Mouse (Mus musculus) embryonic facial prominence, embryonic 14.5 days (tissue): ENCODE data around the gene Tmem175. TPM values are rescaled to one million over a fixed set of nuclear protein-coding genes. Genes with fewer than 3 reads are reported as not detected.

Experiments
- ATAC-seq: fragments of 200-750 bp; cut with Nextera tagmentation; 2 replicates; pipeline ENCODE4 v1.8.0; 2017; ENCODE audit warnings: low read depth, moderate number of reproducible peaks, moderate TSS enrichment
- DNase-seq: peaks from one replicate; pipeline ENCODE4 v3.0.0-alpha.2; 2015; ENCODE audit warnings: low spot score
- H3K27ac ChIP-seq: fragments of 300-500 bp; sonication (generic); replicated peaks from 2 replicates; pipeline ENCODE4 v1.5.1; 2014; ENCODE audit warnings: low read depth, mild to moderate bottlenecking, low read length, moderate library complexity
- H3K27me3 ChIP-seq: fragments of 300-500 bp; sonication (generic); replicated peaks from 2 replicates; pipeline ENCODE4 v1.6.1; 2014; ENCODE audit warnings: low read length; ENCODE audit not compliant: control insufficient read depth, insufficient read depth
- H3K36me3 ChIP-seq: fragments of 300-500 bp; sonication (generic); 2 replicates; pipeline ENCODE4 v1.6.1; 2014; ENCODE audit warnings: low read length, mixed read lengths; ENCODE audit not compliant: control insufficient read depth, insufficient read depth
- H3K4me1 ChIP-seq: fragments of 300-500 bp; sonication (generic); 2 replicates; pipeline ENCODE4 v1.6.1; 2014; ENCODE audit warnings: antibody characterized with exemption, low read length; ENCODE audit not compliant: control insufficient read depth, insufficient read depth
- H3K4me2 ChIP-seq: fragments of 300-500 bp; sonication (generic); 2 replicates; pipeline ENCODE4 v1.6.1; 2014; ENCODE audit warnings: low read depth, mild to moderate bottlenecking, low read length, moderate library complexity, mixed read lengths
- H3K4me3 ChIP-seq: fragments of 300-500 bp; sonication (generic); 2 replicates; pipeline ENCODE4 v1.5.1; 2014; ENCODE audit warnings: low read depth, mild to moderate bottlenecking, low read length
- H3K9ac ChIP-seq: fragments of 300-500 bp; sonication (generic); 2 replicates; pipeline ENCODE4 v1.6.1; 2014; ENCODE audit warnings: low read depth, mild to moderate bottlenecking, low read length, moderate library complexity, mixed read lengths
- H3K9me3 ChIP-seq: fragments of 300-500 bp; sonication (generic); 2 replicates; pipeline ENCODE4 v1.6.1; 2016; ENCODE audit warnings: low read length; ENCODE audit not compliant: control insufficient read depth
- WGBS: fragments of 180-500 bp; shearing (Covaris S2); extraction: QIAGEN DNeasy Blood & Tissue Kit; methylation state at CpG from one replicate; pipeline ENCODE4 v1.1.7; 2014; 5-methylcytosine and 5-hydroxymethylcytosine counted together
- polyA plus RNA-seq: library from polyadenylated mRNA; unstranded; fragments of >200 nt; fragmentation: Nextera tagmentation; extraction: Ambion mirVana; gene quantifications from 2 replicates; pipeline ENCODE4 v1.2.1, GENCODE M21; 2014

The Tmem175 gene
- polyA plus RNA-seq, 1 experiment from 2014 or later = 31.0 TPM

DNA sequence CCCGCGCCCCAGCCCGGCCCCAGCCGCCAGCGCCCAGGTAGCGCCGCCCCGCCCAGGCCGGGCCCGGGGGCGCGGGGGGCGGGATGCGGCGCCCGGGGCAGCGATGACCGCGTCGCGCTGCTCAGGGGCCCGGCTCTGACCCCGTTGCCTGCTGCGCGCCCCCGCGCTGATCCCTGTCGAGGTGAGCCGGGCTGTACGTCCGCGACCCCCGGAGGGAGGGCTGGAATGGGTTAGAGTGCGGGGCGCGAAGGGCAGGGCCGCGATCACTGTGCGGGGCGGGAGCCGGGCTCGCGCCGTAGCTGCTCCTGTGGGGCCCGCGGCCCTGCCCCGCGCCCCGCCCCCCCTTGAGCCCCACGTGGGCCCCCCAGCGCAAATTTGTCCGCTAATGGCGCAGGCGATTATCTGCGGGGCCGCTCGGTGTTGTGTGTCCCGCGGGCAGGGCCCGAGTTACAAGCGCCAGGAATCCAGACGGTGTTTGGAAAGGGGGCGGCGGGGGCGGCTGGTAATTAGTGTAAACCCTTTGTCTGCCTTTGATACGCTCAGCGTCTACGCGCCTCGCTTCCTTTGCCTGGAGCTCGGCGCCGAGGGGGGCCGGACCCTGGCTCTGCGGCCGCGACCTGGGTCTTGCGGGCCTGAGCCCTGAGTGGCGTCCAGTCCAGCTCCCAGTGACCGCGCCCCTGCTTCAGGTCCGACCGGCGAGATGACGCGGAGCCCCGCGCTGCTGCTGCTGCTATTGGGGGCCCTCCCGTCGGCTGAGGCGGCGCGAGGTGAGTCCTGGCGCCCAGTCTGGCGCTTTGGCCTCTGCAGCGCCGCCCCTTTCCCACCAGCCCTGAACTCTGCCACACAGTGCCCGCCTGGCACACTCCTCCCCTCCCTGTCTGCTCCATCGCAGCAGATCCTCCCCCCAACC, 65.0 kb downstream of the Tmem175 start:
- Histone ChIP-seq H3K27ac (peak overlapping the region; percentile 67), H3K4me1 (peaks cover 18% of the 10 kb centered on the region), H3K27me3 (no peaks in the 10 kb centered on the region; the same call in 1 of the 2 replicates), H3K9me3 (no peaks in the 10 kb centered on the region), H3K9ac (peak overlapping the region; percentile 79), H3K36me3 (no peaks in the 10 kb centered on the region), H3K4me2 (peak overlapping the region; percentile 76), H3K4me3 (peak overlapping the region; percentile 79)
- DNase-seq (peak; percentile 55), ATAC-seq (peak; percentile 59)
- 0% methylated on average over 17 of the region's 99 CpGs for WGBS

DNA sequence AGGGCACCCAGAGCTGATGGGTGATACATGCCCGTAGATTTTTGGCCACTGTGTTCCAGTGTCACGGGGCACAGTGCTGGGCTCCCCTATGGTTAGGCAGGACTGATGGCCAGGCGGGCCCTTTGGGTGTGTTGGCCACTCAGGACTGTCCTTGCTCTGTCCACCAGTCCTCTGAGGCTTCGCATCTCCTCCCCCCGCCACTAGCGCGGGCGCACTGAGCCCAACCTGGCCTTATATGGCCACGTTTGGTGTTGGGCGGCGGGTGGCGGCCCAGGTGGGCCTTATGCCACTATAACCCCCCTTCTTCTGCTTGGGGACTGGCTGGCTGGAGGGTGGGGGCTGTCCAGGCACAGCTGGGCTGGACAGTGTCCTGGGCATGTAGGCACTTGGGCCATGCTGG, 66.3 kb downstream of the Tmem175 start:
- DNase-seq (no peak), ATAC-seq (no peak)
- no peak overlapping the region for H3K4me3 ChIP-seq
- peaks cover 18% of the 10 kb centered on the region for H3K4me1 ChIP-seq
- H3K9me3 ChIP-seq = no peaks in the 10 kb centered on the region
- H3K27ac ChIP-seq = no peak overlapping the region
- WGBS = 98% methylated on average over 10 of the region's 12 CpGs
- H3K36me3 ChIP-seq = no peaks in the 10 kb centered on the region
- H3K4me2 ChIP-seq = peak overlapping the region; percentile 76; the same call in 1 of the 2 replicates
- no peak overlapping the region for H3K9ac ChIP-seq
- no peaks in the 10 kb centered on the region; the same call in 1 of the 2 replicates for H3K27me3 ChIP-seq

DNA sequence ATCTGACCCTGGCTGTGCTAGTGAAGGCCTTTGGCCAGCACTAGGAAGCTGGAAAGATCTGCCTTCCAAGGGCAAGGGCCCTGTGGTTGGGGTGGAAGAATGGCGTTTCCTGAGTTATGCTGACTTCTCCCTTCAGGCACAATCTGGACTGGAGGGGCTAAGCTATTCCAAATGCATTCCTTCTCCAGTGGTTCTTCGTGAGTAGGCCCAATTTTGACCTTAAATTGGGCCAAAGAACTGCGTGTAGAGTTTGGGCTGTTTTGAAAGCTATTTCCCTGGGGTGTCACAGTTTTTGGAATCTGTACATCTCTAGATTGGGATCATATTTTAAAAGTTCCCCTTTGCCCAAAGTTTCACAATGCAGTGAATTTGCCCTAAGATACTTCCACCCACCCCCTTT, 67.0 kb downstream of the Tmem175 start:
- H3K4me3 ChIP-seq = no peak overlapping the region
- peaks cover 18% of the 10 kb centered on the region for H3K4me1 ChIP-seq
- WGBS = 55% methylated on average over 3 of the region's 3 CpGs
- peak overlapping the region; percentile 71 for H3K27ac ChIP-seq
- H3K9me3 ChIP-seq = no peaks in the 10 kb centered on the region
- H3K9ac ChIP-seq = 0 out of 2 replicates have a peak overlapping the region, but pooled peaks have one; percentile 26
- H3K36me3 ChIP-seq = no peaks in the 10 kb centered on the region
- DNase-seq (no peak), ATAC-seq (no peak)
- H3K27me3 ChIP-seq = no peaks in the 10 kb centered on the region; the same call in 1 of the 2 replicates
- H3K4me2 ChIP-seq = peak overlapping the region; percentile 76; the same call in 1 of the 2 replicates

DNA sequence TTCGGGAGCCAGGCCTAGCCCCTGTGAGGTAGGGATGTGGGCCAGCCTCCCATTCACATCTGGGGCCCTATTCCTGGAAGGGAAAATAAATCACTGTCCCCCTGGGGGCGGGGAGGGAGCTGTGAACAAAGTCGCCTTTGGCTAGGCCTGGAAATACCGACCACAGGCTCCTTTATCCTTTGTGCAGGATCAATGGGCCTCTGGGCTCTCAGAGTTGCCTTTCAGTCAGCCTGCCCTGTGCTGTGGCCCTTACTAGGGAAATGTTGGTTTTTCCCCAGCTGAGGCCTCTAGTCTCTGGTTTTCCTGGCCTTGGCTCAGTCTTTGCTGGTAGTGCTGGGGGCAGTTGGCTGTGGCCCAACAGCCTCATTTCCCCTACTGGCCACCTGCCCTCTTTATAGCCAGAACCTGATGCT, 67.8 kb downstream of the Tmem175 start:
- Histone ChIP-seq H3K9ac (peak overlapping the region; percentile 26; the same call in 1 of the 2 replicates), H3K27me3 (no peaks in the 10 kb centered on the region; the same call in 1 of the 2 replicates), H3K4me1 (peaks cover 18% of the 10 kb centered on the region), H3K36me3 (0 out of 2 replicates have a peak, but pooled peaks cover 5% of the 10 kb centered on the region), H3K27ac (peak overlapping the region; percentile 71), H3K9me3 (no peaks in the 10 kb centered on the region), H3K4me2 (peak overlapping the region; percentile 34; the same call in 1 of the 2 replicates), H3K4me3 (no peak overlapping the region)
- DNase-seq (peak; percentile 58), ATAC-seq (no peak)
- 35% methylated on average over 4 of the region's 4 CpGs for WGBS

Other genes with a start within 250 kb of the Tmem175 start
- gene Pde6b, start 241.4 kb upstream of the Tmem175 start, polyA plus RNA-seq = not detected in 2 replicates
- gene Atp5k, start 195.3 kb upstream of the Tmem175 start, polyA plus RNA-seq = 388 and 486 TPM in 2 replicates
- gene Mfsd7a, start 180.9 kb upstream of the Tmem175 start, polyA plus RNA-seq = 0.42 and 0.58 TPM in 2 replicates
- 22.9 and 23.8 TPM in 2 replicates for gene Pcgf3, start 168.5 kb upstream of the Tmem175 start, polyA plus RNA-seq
- 10.6 and 11.7 TPM in 2 replicates for gene Cplx1, start 79.7 kb upstream of the Tmem175 start, polyA plus RNA-seq
- gene Gak, start within 50 bp of the Tmem175 start, polyA plus RNA-seq = 46.2 and 48.6 TPM in 2 replicates
- 13.6 and 14.5 TPM in 2 replicates for gene Idua, start 30.6 kb downstream of the Tmem175 start, polyA plus RNA-seq
- 9.6 and 9.8 TPM in 2 replicates for gene Dgkq, start 39.9 kb downstream of the Tmem175 start, polyA plus RNA-seq
- gene Slc26a1, start 45.8 kb downstream of the Tmem175 start, polyA plus RNA-seq = 1.2 and 1.6 TPM in 2 replicates
- 42.3 and 45.1 TPM in 2 replicates for gene Fgfrl1, start 62.6 kb downstream of the Tmem175 start, polyA plus RNA-seq
- gene Rnf212, start 145.2 kb downstream of the Tmem175 start, polyA plus RNA-seq = not detected in 2 replicates
- not detected in 2 replicates for gene Tmed11, start 165.6 kb downstream of the Tmem175 start, polyA plus RNA-seq
- not detected in 2 replicates for gene Vmn2r8, start 179.1 kb downstream of the Tmem175 start, polyA plus RNA-seq
- gene Vmn2r9, start 222.8 kb downstream of the Tmem175 start, polyA plus RNA-seq = not detected in 2 replicates